25 mouse cellular contexts compared by ENCODE assay signal in the genomic region with DNA sequence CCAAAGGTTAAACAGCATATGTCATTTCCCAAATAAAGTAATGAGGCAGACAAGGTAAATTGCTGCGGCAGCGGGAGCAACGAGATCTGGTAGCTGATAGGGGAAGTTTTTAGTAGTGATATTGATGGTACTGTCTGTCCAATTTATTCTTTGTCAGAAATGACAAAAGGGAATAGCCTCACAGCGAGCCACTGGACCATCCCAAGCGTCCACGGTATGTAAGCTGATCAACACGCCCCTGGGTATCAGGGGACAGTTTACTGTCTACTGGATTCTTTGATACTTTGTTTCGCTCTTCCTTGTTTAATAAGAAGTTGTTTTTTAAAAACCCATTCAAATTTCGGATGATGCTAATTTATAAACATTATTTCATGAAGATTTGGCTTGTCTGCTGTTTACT. TPM values are rescaled to one million over a fixed set of nuclear protein-coding genes. Genes with fewer than 3 reads are reported as not detected.
A peak's percentile ranks its signal among the peaks of the same experiment; 100 is the strongest.
DNase-seq lines count a peak whose midpoint lies in the region; ATAC-seq and TF ChIP-seq lines count a peak whose summit lies in the region.
"Had no signal": no experiment of that assay in that cellular context is flagged by ENCODE, and none has a peak within 500 bp of the region (broad histone marks: within the 10 kb centered on the region; RNA-seq: fewer than 3 reads in every experiment).

No protein-coding gene starts in this region.

- no peaks in the 10 kb centered on the region for H3K36me3 ChIP-seq in hindbrain, embryonic 12.5 days
- no peaks in the 10 kb centered on the region for H3K36me3 ChIP-seq in hindbrain, embryonic 10.5 days
- no peaks in the 10 kb centered on the region for H3K36me3 ChIP-seq in hindbrain, embryonic 14.5 days (replicated peaks; ENCODE audit: control insufficient read depth, insufficient read depth)
- H3K36me3 ChIP-seq in neural tube, embryonic 15.5 days: no peaks in the 10 kb centered on the region
- H3K36me3 ChIP-seq: embryonic facial prominence, embryonic 12.5 days; embryonic facial prominence, embryonic 15.5 days; forebrain, embryonic 12.5 days; G1E had no signal

- no peak for DNase-seq in hindbrain, embryonic 10.5 days (ENCODE audit: low spot score)
- DNase-seq in hindbrain, embryonic 14.5 days (ENCODE audit: low spot score): no peak
- no peak for DNase-seq in heart, postnatal 25 days (ENCODE audit: low spot score)
- no peak for DNase-seq in left cerebral cortex, postnatal 25 days (ENCODE audit: low spot score in 2 of 2)
- DNase-seq: adrenal gland, postnatal 14 days; B cell, adult 2 months; cerebellum, adult 11 months; cerebellum, adult 2 months; cerebellum, adult 9-11 months; cerebellum, postnatal 25 days; gastrocnemius, postnatal 14 days; heart, adult 11 months; heart, postnatal 36 days had no signal

- no peak overlapping the region for H3K4me3 ChIP-seq in hindbrain, embryonic 12.5 days
- H3K4me3 ChIP-seq in hindbrain, embryonic 10.5 days: no peak overlapping the region
- H3K4me3 ChIP-seq in embryonic fibroblast, embryonic 13.5 days (ENCODE audit: insufficient read depth, low read length): no peak overlapping the region
- H3K4me3 ChIP-seq in hindbrain, embryonic 14.5 days (replicated peaks; ENCODE audit: low read length): no peak overlapping the region
- H3K4me3 ChIP-seq in neural tube, embryonic 15.5 days (replicated peaks): no peak overlapping the region
- H3K4me3 ChIP-seq: embryonic facial prominence, embryonic 12.5 days; embryonic facial prominence, embryonic 15.5 days; erythroblast, embryonic 14.5 days; forebrain, embryonic 12.5 days had no signal

- ATAC-seq in hindbrain, embryonic 12.5 days (ENCODE audit: low FRiP score): peak; percentile 55
- ATAC-seq in hindbrain, embryonic 14.5 days (ENCODE audit: low FRiP score): no peak
- no peak for ATAC-seq in neural tube, embryonic 15.5 days (ENCODE audit: low FRiP score)
- ATAC-seq: forebrain, embryonic 16.5 days had no signal

- no peak for TF ChIP-seq POLR2A in embryonic fibroblast, embryonic 13.5 days (IDR thresholded peaks at IDR 0.05; ENCODE audit: low read depth, low read length)

- H3K4me1 ChIP-seq in hindbrain, embryonic 12.5 days: 0 out of 2 replicates have a peak, but pooled peaks cover 3% of the 10 kb centered on the region
- no peaks in the 10 kb centered on the region; the same call in 1 of the 2 replicates for H3K4me1 ChIP-seq in hindbrain, embryonic 10.5 days (replicated peaks)
- 0 out of 2 replicates have a peak, but pooled peaks cover 3% of the 10 kb centered on the region for H3K4me1 ChIP-seq in embryonic fibroblast, embryonic 13.5 days (ENCODE audit: control insufficient read depth, insufficient read depth, low read length)
- H3K4me1 ChIP-seq in hindbrain, embryonic 14.5 days (replicated peaks; ENCODE audit: control insufficient read depth, insufficient read depth, low read length): no peaks in the 10 kb centered on the region
- H3K4me1 ChIP-seq in neural tube, embryonic 15.5 days: no peaks in the 10 kb centered on the region
- H3K4me1 ChIP-seq: embryonic facial prominence, embryonic 12.5 days; forebrain, embryonic 12.5 days had no signal

- no peak for TF ChIP-seq CTCF in embryonic fibroblast, embryonic 13.5 days (IDR thresholded peaks at IDR 0.05; ENCODE audit: borderline replicate concordance, insufficient read depth, low read length)

- no peak overlapping the region for H3K4me2 ChIP-seq in hindbrain, embryonic 12.5 days (replicated peaks)
- peak overlapping the region; percentile 25; the same call in 1 of the 2 replicates for H3K4me2 ChIP-seq in hindbrain, embryonic 14.5 days (replicated peaks)
- peak overlapping the region; percentile 23; the same call in 1 of the 2 replicates for H3K4me2 ChIP-seq in neural tube, embryonic 15.5 days
- H3K4me2 ChIP-seq: embryonic facial prominence, embryonic 12.5 days; embryonic facial prominence, embryonic 15.5 days; forebrain, embryonic 12.5 days; heart, embryonic 11.5 days had no signal

- WGBS in hindbrain, embryonic 12.5 days: 64% methylated on average over 9 of the region's 9 CpGs
- WGBS in hindbrain, embryonic 10.5 days: 85% methylated on average over 9 of the region's 9 CpGs
- WGBS in hindbrain, embryonic 14.5 days: 50% methylated on average over 9 of the region's 9 CpGs
- WGBS in neural tube, embryonic 15.5 days: 50% methylated on average over 9 of the region's 9 CpGs

- H3K9me3 ChIP-seq in hindbrain, embryonic 12.5 days (replicated peaks): no peaks in the 10 kb centered on the region
- no peaks in the 10 kb centered on the region for H3K9me3 ChIP-seq in hindbrain, embryonic 10.5 days
- H3K9me3 ChIP-seq in hindbrain, embryonic 14.5 days (ENCODE audit: control insufficient read depth, low read length): no peaks in the 10 kb centered on the region
- H3K9me3 ChIP-seq in neural tube, embryonic 15.5 days (replicated peaks): no peaks in the 10 kb centered on the region
- H3K9me3 ChIP-seq: embryonic facial prominence, embryonic 12.5 days; embryonic facial prominence, embryonic 15.5 days; forebrain, embryonic 12.5 days; G1E had no signal

- H3K27me3 ChIP-seq in hindbrain, embryonic 12.5 days: no peaks in the 10 kb centered on the region
- no peaks in the 10 kb centered on the region for H3K27me3 ChIP-seq in hindbrain, embryonic 10.5 days (ENCODE audit: insufficient read depth, poor library complexity, severe bottlenecking)
- H3K27me3 ChIP-seq in hindbrain, embryonic 14.5 days (ENCODE audit: control insufficient read depth, insufficient read depth, low read length): no peaks in the 10 kb centered on the region
- no peaks in the 10 kb centered on the region for H3K27me3 ChIP-seq in neural tube, embryonic 15.5 days (replicated peaks)
- H3K27me3 ChIP-seq: CH12.LX; embryonic facial prominence, embryonic 12.5 days; embryonic facial prominence, embryonic 15.5 days; forebrain, embryonic 12.5 days; Patski had no signal

- intact Hi-C loops in heart, postnatal 25 days (cut with DNase I): no loop called here
- intact Hi-C loops in left cerebral cortex, postnatal 25 days (cut with DNase I): no loop called here

- H3K9ac ChIP-seq in hindbrain, embryonic 12.5 days: no peak overlapping the region
- H3K9ac ChIP-seq in hindbrain, embryonic 14.5 days: no peak overlapping the region
- no peak overlapping the region for H3K9ac ChIP-seq in neural tube, embryonic 15.5 days (replicated peaks)
- H3K9ac ChIP-seq: embryonic facial prominence, embryonic 12.5 days; embryonic facial prominence, embryonic 15.5 days; forebrain, embryonic 12.5 days had no signal

- no peak overlapping the region for H3K27ac ChIP-seq in hindbrain, embryonic 12.5 days
- no peak overlapping the region for H3K27ac ChIP-seq in hindbrain, embryonic 10.5 days
- peak overlapping the region; percentile 62; the same call in 1 of the 2 replicates for H3K27ac ChIP-seq in embryonic fibroblast, embryonic 13.5 days (ENCODE audit: insufficient read depth, low read length)
- H3K27ac ChIP-seq in hindbrain, embryonic 14.5 days: no peak overlapping the region
- H3K27ac ChIP-seq in neural tube, embryonic 15.5 days (replicated peaks): no peak overlapping the region
- H3K27ac ChIP-seq: embryonic facial prominence, embryonic 12.5 days; embryonic facial prominence, embryonic 15.5 days; forebrain, embryonic 12.5 days had no signal

RNA-seq across cellular contexts. Expression of gene Atxn7l3b, which starts 44.7 kb away (rescaled TPM):
- polyA plus RNA-seq in hindbrain, embryonic 12.5 days (2016; fragmentation: Nextera tagmentation; extraction: Ambion mirVana): 362 and 396 TPM in 2 replicates
- polyA plus RNA-seq in hindbrain, embryonic 10.5 days (2016; fragmentation: Nextera tagmentation; extraction: Ambion mirVana): 196 and 210 TPM in 2 replicates
- polyA plus RNA-seq in embryonic fibroblast, embryonic 13.5 days (2011; ENCODE audit: insufficient read length, low read depth, missing spikeins): 98.6 and 123 TPM in 2 replicates
- polyA plus RNA-seq in hindbrain, embryonic 14.5 days (2014; fragmentation: Nextera tagmentation; extraction: Ambion mirVana): 297 and 327 TPM in 2 replicates
- polyA plus RNA-seq in neural tube, embryonic 15.5 days (2015; fragmentation: Nextera tagmentation; extraction: Ambion mirVana): 353 and 375 TPM in 2 replicates
- 10 to 100 TPM; 28.6 to 32.7 TPM for total RNA-seq in heart, postnatal 25 days (2021)
- 100 to 1,000 TPM; 224 to 228 TPM for total RNA-seq in left cerebral cortex, postnatal 25 days (2021)
